Comparison of ENCODE assay signal across 19 mouse cellular contexts in genomic region chr16:76957491-76957890, GRCm38 (mm10).
"Had no signal": no experiment of that assay in that cellular context is flagged by ENCODE, and none has a peak within 500 bp of the region (broad histone marks: within the 10 kb centered on the region; RNA-seq: fewer than 3 reads in every experiment).

No protein-coding gene starts in this region.

- H3K9me3 ChIP-seq: limb, embryonic 12.5 days; limb, embryonic 15.5 days; midbrain, embryonic 12.5 days; midbrain, embryonic 15.5 days; neural tube, embryonic 13.5 days; stomach, embryonic 15.5 days had no signal

- H3K4me1 ChIP-seq: limb, embryonic 12.5 days; limb, embryonic 15.5 days; midbrain, embryonic 12.5 days; midbrain, embryonic 15.5 days; neural tube, embryonic 13.5 days; stomach, embryonic 15.5 days had no signal

- ATAC-seq: liver, postnatal 0 days; lung, postnatal 0 days; midbrain, embryonic 15.5 days had no signal

- DNase-seq: kidney, postnatal 14 days; kidney, postnatal 4 days; left cerebral cortex, postnatal 4 days; liver, postnatal 0 days; lung, embryonic 14.5 days; retina, postnatal 1 day; right cerebral cortex, postnatal 25 days; spleen, adult 18-20 months; thymus, postnatal 36 days had no signal

- H3K9ac ChIP-seq: limb, embryonic 12.5 days; limb, embryonic 15.5 days; liver, embryonic 14.5 days; liver, postnatal 0 days; lung, embryonic 14.5 days; midbrain, embryonic 12.5 days; midbrain, embryonic 15.5 days; neural tube, embryonic 13.5 days; stomach, embryonic 15.5 days had no signal

- H3K4me3 ChIP-seq: limb, embryonic 12.5 days; limb, embryonic 15.5 days; midbrain, embryonic 12.5 days; midbrain, embryonic 15.5 days; neural tube, embryonic 13.5 days; stomach, embryonic 15.5 days had no signal

- H3K27ac ChIP-seq: limb, embryonic 12.5 days; limb, embryonic 15.5 days; liver, embryonic 14.5 days; macrophage; midbrain, embryonic 12.5 days; midbrain, embryonic 15.5 days; neural tube, embryonic 13.5 days; stomach, embryonic 15.5 days had no signal

- H3K4me2 ChIP-seq: limb, embryonic 12.5 days; limb, embryonic 15.5 days; liver, embryonic 11.5 days; lung, embryonic 14.5 days; midbrain, embryonic 12.5 days; midbrain, embryonic 15.5 days; neural tube, embryonic 13.5 days; stomach, embryonic 15.5 days had no signal

- H3K36me3 ChIP-seq: limb, embryonic 12.5 days; limb, embryonic 15.5 days; midbrain, embryonic 12.5 days; midbrain, embryonic 15.5 days; neural tube, embryonic 13.5 days; stomach, embryonic 15.5 days had no signal

- H3K27me3 ChIP-seq: limb, embryonic 12.5 days; limb, embryonic 15.5 days; midbrain, embryonic 12.5 days; midbrain, embryonic 15.5 days; neural tube, embryonic 13.5 days; stomach, embryonic 15.5 days had no signal
